Mouse (Mus musculus): ENCODE measurements at regions not wholly inside any gene's neighbourhood (a gene's known extent, or its start where the extent isn't known, plus 50 kb on each side); places are given as distances from the start of the nearest gene placed in this dataset.

- TF ChIP-seq CTCF (IDR thresholded peaks at IDR 0.05; ENCODE audit: low read depth) (peak; percentile 52), EP300 (optimal IDR thresholded peaks at IDR 0.05) (no peak)
Observed at GRCm38 (mm10) chr11:24307601-24308252, 229.9 kb downstream of the Bcl11a start.

All from stomach, postnatal 0 days (tissue).